8 mouse cellular contexts compared by ENCODE assay signal in genomic region chr7:141481498-141482401, GRCm38 (mm10). TPM values are rescaled to one million over a fixed set of nuclear protein-coding genes. Genes with fewer than 3 reads are reported as not detected.
DNase-seq lines count a peak whose midpoint lies in the region; ATAC-seq and TF ChIP-seq lines count a peak whose summit lies in the region.

No protein-coding gene starts in this region.

- peak overlapping the region; percentile 78 for H3K9ac ChIP-seq in hindbrain, postnatal 0 days (replicated peaks; ENCODE audit: low read length)
- H3K9ac ChIP-seq in liver, embryonic 12.5 days: peak overlapping the region; percentile 62

- H3K9me3 ChIP-seq in forebrain, embryonic 10.5 days: no peaks in the 10 kb centered on the region
- H3K9me3 ChIP-seq in hindbrain, postnatal 0 days (ENCODE audit: low read length): no peaks in the 10 kb centered on the region
- no peaks in the 10 kb centered on the region for H3K9me3 ChIP-seq in liver, embryonic 12.5 days (replicated peaks)

- H3K27ac ChIP-seq in left cerebral cortex, adult 2 months: peak overlapping the region; percentile 57
- peak overlapping the region; percentile 82 for H3K27ac ChIP-seq in forebrain, embryonic 10.5 days
- peak overlapping the region; percentile 81 for H3K27ac ChIP-seq in hindbrain, postnatal 0 days
- H3K27ac ChIP-seq in liver, embryonic 12.5 days: no peak overlapping the region

- intact Hi-C loops in left cerebral cortex, adult 2 months (cut with DNase I): loop anchor here (2.0 kb wide), 1 partner anchor 185 kb away; no protein-coding TSS in a partner anchor

- peak; percentile 51 for TF ChIP-seq CTCF in left cerebral cortex, adult 2 months (IDR thresholded peaks at IDR 0.05)
- TF ChIP-seq CTCF in brain, embryonic 14.5 days (IDR thresholded peaks at IDR 0.05; ENCODE audit: borderline replicate concordance, extremely low read depth, insufficient read depth, insufficient read length): peak; percentile 41
- TF ChIP-seq CTCF in hindbrain, postnatal 0 days (IDR thresholded peaks at IDR 0.05; ENCODE audit: low read depth): peak; percentile 57

- ATAC-seq in hindbrain, postnatal 0 days: peak; percentile 50
- no peak for ATAC-seq in liver, embryonic 12.5 days

- peak; percentile 50 to 60 for DNase-seq in left cerebral cortex, adult 2 months (ENCODE audit: extremely low spot score in 1 of 2, low spot score in 2 of 2)
- no peak for DNase-seq in left cerebral cortex, adult 8-10 months (ENCODE audit: low spot score in 2 of 2)
- DNase-seq in brain, embryonic 14.5 days (ENCODE audit: low read depth): peak; percentile 71
- DNase-seq in forebrain, embryonic 10.5 days (ENCODE audit: extremely low spot score, low spot score): peak; percentile 71
- peak; percentile 76 for DNase-seq in hindbrain, postnatal 0 days (ENCODE audit: low spot score)
- DNase-seq in natural killer cell, adult 2 months (ENCODE audit: low spot score in 2 of 2): peak; percentile 51 to 58
- DNase-seq in layer of hippocampus, adult 8-10 months (ENCODE audit: low spot score in 2 of 2): no peak

- H3K36me3 ChIP-seq in forebrain, embryonic 10.5 days (replicated peaks): no peaks in the 10 kb centered on the region; the same call in 1 of the 2 replicates
- no peaks in the 10 kb centered on the region for H3K36me3 ChIP-seq in hindbrain, postnatal 0 days (ENCODE audit: insufficient read depth, low read length)
- peaks cover 22% of the 10 kb centered on the region for H3K36me3 ChIP-seq in liver, embryonic 12.5 days

- H3K4me2 ChIP-seq in hindbrain, postnatal 0 days (ENCODE audit: low read depth, low read length): peak overlapping the region; percentile 93
- H3K4me2 ChIP-seq in liver, embryonic 12.5 days: peak overlapping the region; percentile 90

- TF ChIP-seq POLR2A in brain, embryonic 14.5 days (IDR thresholded peaks at IDR 0.05; ENCODE audit: borderline replicate concordance, extremely low read depth, insufficient read depth, insufficient read length, poor library complexity, severe bottlenecking): no peak

- peaks cover 46% of the 10 kb centered on the region for H3K4me1 ChIP-seq in forebrain, embryonic 10.5 days
- peaks cover 12% of the 10 kb centered on the region for H3K4me1 ChIP-seq in hindbrain, postnatal 0 days (ENCODE audit: insufficient read depth, low read length)
- H3K4me1 ChIP-seq in liver, embryonic 12.5 days: peaks cover 50% of the 10 kb centered on the region

- WGBS in forebrain, embryonic 10.5 days: under 1% methylated on average over 81 of the region's 81 CpGs
- under 1% methylated on average over 71 of the region's 81 CpGs for WGBS in hindbrain, postnatal 0 days
- WGBS in liver, embryonic 12.5 days (ENCODE audit: insufficient replicate concordance): 3% methylated on average over 81 of the region's 81 CpGs

- H3K4me3 ChIP-seq in left cerebral cortex, adult 2 months: peak overlapping the region; percentile 57
- peak overlapping the region; percentile 76 for H3K4me3 ChIP-seq in forebrain, embryonic 10.5 days
- peak overlapping the region; percentile 70 for H3K4me3 ChIP-seq in hindbrain, postnatal 0 days (ENCODE audit: low read length)
- peak overlapping the region; percentile 55 for H3K4me3 ChIP-seq in liver, embryonic 12.5 days

- peaks cover 51% of the 10 kb centered on the region for H3K27me3 ChIP-seq in forebrain, embryonic 10.5 days (ENCODE audit: poor library complexity, severe bottlenecking)
- H3K27me3 ChIP-seq in hindbrain, postnatal 0 days (ENCODE audit: insufficient read depth, low read length): no peaks in the 10 kb centered on the region
- peaks cover 31% of the 10 kb centered on the region for H3K27me3 ChIP-seq in liver, embryonic 12.5 days (replicated peaks)

RNA-seq across cellular contexts. Expression of gene Tspan4, which starts 6.7 kb away (rescaled TPM):
- total RNA-seq in left cerebral cortex, adult 2 months (2021): 10 to 100 TPM; 13.7 to 14.4 TPM
- total RNA-seq in left cerebral cortex, adult 8-10 months (2022): 10 to 100 TPM; 17.6 to 28.0 (median 23.9) TPM
- polyA plus RNA-seq in brain, embryonic 14.5 days (2012; rRNA removed): 43.8 and 44.2 TPM in 2 replicates
- polyA plus RNA-seq in forebrain, embryonic 10.5 days (2016; fragmentation: Nextera tagmentation; extraction: Ambion mirVana): 31.4 and 37.9 TPM in 2 replicates
- 101 and 119 TPM in 2 replicates for total RNA-seq in hindbrain, postnatal 0 days (2014; rRNA removed)
- polyA plus RNA-seq in hindbrain, postnatal 0 days (2015; fragmentation: Nextera tagmentation; extraction: Ambion mirVana): 78.2 and 83.9 TPM in 2 replicates
- 56.1 and 60.9 TPM in 2 replicates for polyA plus RNA-seq in liver, embryonic 12.5 days (2016; fragmentation: Nextera tagmentation; extraction: Ambion mirVana)
- 10 to 100 TPM; 14.7 to 38.7 (median 26.7) TPM for total RNA-seq in layer of hippocampus, adult 8-10 months (2022)

RNA-seq across cellular contexts. Expression of gene Polr2l, which starts 6.8 kb away (rescaled TPM):
- 10 to 100 TPM; 38.4 to 42.3 TPM for total RNA-seq in left cerebral cortex, adult 2 months (2021)
- total RNA-seq in left cerebral cortex, adult 8-10 months (2022): 10 to 100 TPM; 32.2 to 42.4 (median 33.2) TPM
- 47.0 and 48.7 TPM in 2 replicates for polyA plus RNA-seq in brain, embryonic 14.5 days (2012; rRNA removed)
- polyA plus RNA-seq in forebrain, embryonic 10.5 days (2016; fragmentation: Nextera tagmentation; extraction: Ambion mirVana): 87.0 and 95.7 TPM in 2 replicates
- total RNA-seq in hindbrain, postnatal 0 days (2014; rRNA removed): 25.5 and 46.1 TPM in 2 replicates
- polyA plus RNA-seq in hindbrain, postnatal 0 days (2015; fragmentation: Nextera tagmentation; extraction: Ambion mirVana): 75.9 and 81.6 TPM in 2 replicates
- 74.6 and 76.1 TPM in 2 replicates for polyA plus RNA-seq in liver, embryonic 12.5 days (2016; fragmentation: Nextera tagmentation; extraction: Ambion mirVana)
- 10 to 100 TPM; 32.4 to 40.6 (median 35.1) TPM for total RNA-seq in layer of hippocampus, adult 8-10 months (2022)

RNA-seq across cellular contexts. Expression of gene Cd151, which starts 14.6 kb away (rescaled TPM):
- 10 to 100 TPM; 30.7 to 31.4 TPM for total RNA-seq in left cerebral cortex, adult 2 months (2021)
- 10 to 100 TPM; 30.2 to 35.5 (median 33.4) TPM for total RNA-seq in left cerebral cortex, adult 8-10 months (2022)
- polyA plus RNA-seq in brain, embryonic 14.5 days (2012; rRNA removed): 99.7 and 130 TPM in 2 replicates
- polyA plus RNA-seq in forebrain, embryonic 10.5 days (2016; fragmentation: Nextera tagmentation; extraction: Ambion mirVana): 15.2 and 17.7 TPM in 2 replicates
- total RNA-seq in hindbrain, postnatal 0 days (2014; rRNA removed): 62.6 and 79.4 TPM in 2 replicates
- 16.1 and 18.5 TPM in 2 replicates for polyA plus RNA-seq in hindbrain, postnatal 0 days (2015; fragmentation: Nextera tagmentation; extraction: Ambion mirVana)
- polyA plus RNA-seq in liver, embryonic 12.5 days (2016; fragmentation: Nextera tagmentation; extraction: Ambion mirVana): 5.7 and 6.2 TPM in 2 replicates
- total RNA-seq in layer of hippocampus, adult 8-10 months (2022): 10 to 100 TPM; 27.3 to 42.2 (median 32.0) TPM

RNA-seq across cellular contexts. Expression of gene Cracr2b, which starts 20.9 kb away (rescaled TPM):
- total RNA-seq in left cerebral cortex, adult 2 months (2021): 1 to 10 TPM; 3.7 to 5.1 TPM
- 1 to 10 TPM; 3.9 to 5.4 (median 4.4) TPM for total RNA-seq in left cerebral cortex, adult 8-10 months (2022)
- polyA plus RNA-seq in brain, embryonic 14.5 days (2012; rRNA removed): 5.1 and 5.4 TPM in 2 replicates
- 6.2 and 7.3 TPM in 2 replicates for polyA plus RNA-seq in forebrain, embryonic 10.5 days (2016; fragmentation: Nextera tagmentation; extraction: Ambion mirVana)
- 2.1 and 5.0 TPM in 2 replicates for total RNA-seq in hindbrain, postnatal 0 days (2014; rRNA removed)
- 6.7 and 9.1 TPM in 2 replicates for polyA plus RNA-seq in hindbrain, postnatal 0 days (2015; fragmentation: Nextera tagmentation; extraction: Ambion mirVana)
- 3.7 and 5.8 TPM in 2 replicates for polyA plus RNA-seq in liver, embryonic 12.5 days (2016; fragmentation: Nextera tagmentation; extraction: Ambion mirVana)
- 1 to 10 TPM; 4.0 to 5.8 (median 4.9) TPM for total RNA-seq in layer of hippocampus, adult 8-10 months (2022)

RNA-seq across cellular contexts. Expression of gene Pnpla2, which starts 26.8 kb away (rescaled TPM):
- 10 to 100 TPM; 26.0 to 31.7 TPM for total RNA-seq in left cerebral cortex, adult 2 months (2021)
- 10 to 100 TPM; 21.2 to 32.6 (median 27.2) TPM for total RNA-seq in left cerebral cortex, adult 8-10 months (2022)
- 19.3 and 19.8 TPM in 2 replicates for polyA plus RNA-seq in brain, embryonic 14.5 days (2012; rRNA removed)
- polyA plus RNA-seq in forebrain, embryonic 10.5 days (2016; fragmentation: Nextera tagmentation; extraction: Ambion mirVana): 15.9 and 18.2 TPM in 2 replicates
- total RNA-seq in hindbrain, postnatal 0 days (2014; rRNA removed): 8.5 and 10.0 TPM in 2 replicates
- 20.0 and 22.4 TPM in 2 replicates for polyA plus RNA-seq in hindbrain, postnatal 0 days (2015; fragmentation: Nextera tagmentation; extraction: Ambion mirVana)
- polyA plus RNA-seq in liver, embryonic 12.5 days (2016; fragmentation: Nextera tagmentation; extraction: Ambion mirVana): 16.6 and 17.8 TPM in 2 replicates
- 10 to 100 TPM; 23.0 to 31.8 (median 24.3) TPM for total RNA-seq in layer of hippocampus, adult 8-10 months (2022)

Comparison
In these comparisons a context has a peak if more than half of its experiments do, and no peak if none do; other contexts are left out.
1. DNase-seq: peak in left cerebral cortex, adult 2 months (2 of 2), brain, embryonic 14.5 days (single experiment), forebrain, embryonic 10.5 days (single experiment), hindbrain, postnatal 0 days (single experiment) and natural killer cell, adult 2 months (2 of 2); none in left cerebral cortex, adult 8-10 months (0 of 2) and layer of hippocampus, adult 8-10 months (0 of 2).
2. Peak in every context shown above with its lines, with median percentiles within 50 percentile points of each other: H3K4me3 ChIP-seq and CTCF ChIP-seq.